Mouse (Mus musculus) gastrocnemius, postnatal 25 days (tissue): Measurements from ENCODE around the gene Lpp. TPM values are rescaled to one million over a fixed set of nuclear protein-coding genes. Genes with fewer than 3 reads are reported as not detected.

Experiments used
- DNase-seq: peaks from one replicate; pipeline ENCODE4 v3.0.0; 2022
- total RNA-seq, 2 experiments: library from RNA; stranded (reverse); gene quantifications; 1 replicate in 1 of 2; 2 replicates in 1 of 2; pipeline ENCODE4 v1.2.3; 2021

Gene Lpp
- total RNA-seq, 2 experiments from 2014 or later, result 21.7 to 23.8 TPM

GRCm38 (mm10) chr16:24881981-24882775 lies 488.9 kb downstream of the Lpp start:
- no peak for DNase-seq

GRCm38 (mm10) chr16:24884017-24884416 lies 490.7 kb downstream of the Lpp start:
- DNase-seq, result no peak

GRCm38 (mm10) chr16:24886346-24886745 lies 493.0 kb downstream of the Lpp start:
- peak; percentile 17 for DNase-seq

- DNase-seq, result no peak
Measured at GRCm38 (mm10) chr16:24886943-24887342, 493.6 kb downstream of the Lpp start.

- peak; percentile 66 for DNase-seq
Measured at GRCm38 (mm10) chr16:24891453-24891852, 498.1 kb downstream of the Lpp start.

- DNase-seq, result no peak
Measured at GRCm38 (mm10) chr16:24895160-24895559, 501.9 kb downstream of the Lpp start.

- DNase-seq, result no peak
Measured at GRCm38 (mm10) chr16:24897641-24898040, 504.3 kb downstream of the Lpp start.

GRCm38 (mm10) chr16:24900241-24900796 lies 507.0 kb downstream of the Lpp start:
- DNase-seq, result no peak

GRCm38 (mm10) chr16:24901139-24901859 lies 508.0 kb downstream of the Lpp start:
- no peak for DNase-seq

GRCm38 (mm10) chr16:24902111-24902510 lies 508.8 kb downstream of the Lpp start:
- no peak for DNase-seq

- DNase-seq, result peak; percentile 59
Measured at GRCm38 (mm10) chr16:24908926-24909325, 515.6 kb downstream of the Lpp start.

- no peak for DNase-seq
Measured at GRCm38 (mm10) chr16:24910321-24910720, 517.0 kb downstream of the Lpp start.

- DNase-seq, result no peak
Measured at GRCm38 (mm10) chr16:24910834-24911233, 517.5 kb downstream of the Lpp start.

- no peak for DNase-seq
Measured at GRCm38 (mm10) chr16:24912381-24912780, 519.1 kb downstream of the Lpp start.

- no peak for DNase-seq
Measured at GRCm38 (mm10) chr16:24913021-24913420, 519.7 kb downstream of the Lpp start.

GRCm38 (mm10) chr16:24913641-24914392 lies 520.5 kb downstream of the Lpp start:
- peak; percentile 37 for DNase-seq

- peak; percentile 49 for DNase-seq
Measured at GRCm38 (mm10) chr16:24914393-24914751, 521.1 kb downstream of the Lpp start.

GRCm38 (mm10) chr16:24915470-24915869 lies 522.2 kb downstream of the Lpp start:
- no peak for DNase-seq

GRCm38 (mm10) chr16:24919349-24920012 lies 526.2 kb downstream of the Lpp start:
- DNase-seq, result no peak

GRCm38 (mm10) chr16:24930070-24930469 lies 536.8 kb downstream of the Lpp start:
- no peak for DNase-seq

- DNase-seq, result no peak
Measured at GRCm38 (mm10) chr16:24930621-24931020, 537.3 kb downstream of the Lpp start.

- no peak for DNase-seq
Measured at GRCm38 (mm10) chr16:24932816-24933215, 539.5 kb downstream of the Lpp start.
